12 mouse cellular contexts compared by ENCODE assay signal in genomic region chr2:5712255-5712654, GRCm38 (mm10). TPM values are rescaled to one million over a fixed set of nuclear protein-coding genes. Genes with fewer than 3 reads are reported as not detected.
DNase-seq lines count a peak whose midpoint lies in the region; ATAC-seq and TF ChIP-seq lines count a peak whose summit lies in the region.
"Had no signal": no experiment of that assay in that cellular context is flagged by ENCODE, and none has a peak within 500 bp of the region (broad histone marks: within the 10 kb centered on the region; RNA-seq: fewer than 3 reads in every experiment).

No protein-coding gene starts in this region.

- 59% methylated on average over 7 of the region's 7 CpGs for WGBS in heart, embryonic 16.5 days
- WGBS in heart, embryonic 11.5 days (ENCODE audit: insufficient replicate concordance) = 48% methylated on average over 7 of the region's 7 CpGs
- WGBS in midbrain, embryonic 16.5 days = 52% methylated on average over 7 of the region's 7 CpGs

- ATAC-seq in heart, embryonic 16.5 days (replicated peaks; ENCODE audit: extremely low read depth, insufficient read depth, low FRiP score) = no peak
- no peak for ATAC-seq in heart, embryonic 11.5 days (replicated peaks; ENCODE audit: insufficient number of reproducible peaks, low FRiP score, low TSS enrichment)
- no peak for ATAC-seq in midbrain, embryonic 16.5 days
- no peak for ATAC-seq in megakaryocyte, adult 5-6 weeks (ENCODE audit: poor library complexity, severe bottlenecking)

- peak; percentile 13 for DNase-seq in CD4-positive helper T cell, adult 2 months (ENCODE audit: low read depth, low spot score)
- DNase-seq in layer of hippocampus, adult 18-20 months (ENCODE audit: low spot score in 2 of 2) = no peak
- DNase-seq in spleen, adult 18-20 months = no peak
- DNase-seq: embryo, embryonic 11 days; liver, embryonic 13.5 days; right cerebral cortex, postnatal 25 days had no signal

- H3K4me3 ChIP-seq in heart, embryonic 16.5 days (ENCODE audit: low read length) = no peak overlapping the region
- H3K4me3 ChIP-seq in heart, embryonic 11.5 days (ENCODE audit: low read depth, low read length) = no peak overlapping the region
- H3K4me3 ChIP-seq in cortical plate, adult 2 months (ENCODE audit: insufficient read depth, low read length) = peak overlapping the region; percentile 66
- peak overlapping the region; percentile 65 for H3K4me3 ChIP-seq in midbrain, embryonic 16.5 days (ENCODE audit: low read depth, low read length)

- peaks cover 11% of the 10 kb centered on the region for H3K27me3 ChIP-seq in heart, embryonic 16.5 days (ENCODE audit: control insufficient read depth, insufficient read depth, low read length)
- peaks cover 16% of the 10 kb centered on the region for H3K27me3 ChIP-seq in heart, embryonic 11.5 days (ENCODE audit: control insufficient read depth, insufficient read depth, low read length)
- H3K27me3 ChIP-seq in midbrain, embryonic 16.5 days (ENCODE audit: control insufficient read depth, insufficient read depth, low read depth, low read length) = peaks cover 10% of the 10 kb centered on the region

- H3K4me1 ChIP-seq in heart, embryonic 16.5 days (ENCODE audit: control insufficient read depth, insufficient read depth, low read length) = peaks cover 12% of the 10 kb centered on the region
- peaks cover 9% of the 10 kb centered on the region; the same call in 1 of the 2 replicates for H3K4me1 ChIP-seq in heart, embryonic 11.5 days (ENCODE audit: control insufficient read depth, insufficient read depth, low read length)
- peaks cover 6% of the 10 kb centered on the region for H3K4me1 ChIP-seq in cortical plate, adult 2 months (ENCODE audit: control insufficient read depth, insufficient read depth, low read length)
- H3K4me1 ChIP-seq in midbrain, embryonic 16.5 days (ENCODE audit: control insufficient read depth, insufficient read depth, low read length) = peaks cover 15% of the 10 kb centered on the region; the same call in 1 of the 2 replicates

- no peaks in the 10 kb centered on the region for H3K36me3 ChIP-seq in heart, embryonic 16.5 days (ENCODE audit: control insufficient read depth, insufficient read depth)
- H3K36me3 ChIP-seq in heart, embryonic 11.5 days (ENCODE audit: control insufficient read depth, insufficient read depth, low read length) = no peaks in the 10 kb centered on the region
- H3K36me3 ChIP-seq in midbrain, embryonic 16.5 days (ENCODE audit: control insufficient read depth, insufficient read depth, low read length) = no peaks in the 10 kb centered on the region
- H3K36me3 ChIP-seq: G1E; liver, embryonic 13.5 days had no signal

- TF ChIP-seq CTCF in cortical plate, adult 2 months (IDR thresholded peaks at IDR 0.05; ENCODE audit: extremely low read depth, insufficient read depth, low read length) = no peak

- no peaks in the 10 kb centered on the region for H3K9me3 ChIP-seq in heart, embryonic 16.5 days (replicated peaks; ENCODE audit: control insufficient read depth, low read length)
- no peaks in the 10 kb centered on the region for H3K9me3 ChIP-seq in heart, embryonic 11.5 days (replicated peaks; ENCODE audit: control insufficient read depth, low read length)
- no peaks in the 10 kb centered on the region for H3K9me3 ChIP-seq in midbrain, embryonic 16.5 days (replicated peaks; ENCODE audit: control insufficient read depth, low read length, poor library complexity, severe bottlenecking)

- no peak for TF ChIP-seq POLR2A in cortical plate, adult 2 months (IDR thresholded peaks at IDR 0.05; ENCODE audit: extremely low read depth, insufficient read depth, low read length)

- H3K27ac ChIP-seq in heart, embryonic 16.5 days (ENCODE audit: low read length) = no peak overlapping the region
- H3K27ac ChIP-seq in heart, embryonic 11.5 days (ENCODE audit: low read depth, low read length) = no peak overlapping the region
- H3K27ac ChIP-seq in cortical plate, adult 2 months (ENCODE audit: insufficient read depth, low read length) = no peak overlapping the region
- H3K27ac ChIP-seq in midbrain, embryonic 16.5 days (ENCODE audit: low read length) = no peak overlapping the region
- H3K27ac ChIP-seq: liver, embryonic 13.5 days had no signal

- peak overlapping the region; percentile 100 for H3K4me2 ChIP-seq in heart, embryonic 16.5 days (ENCODE audit: low read depth, low read length)
- no peak overlapping the region for H3K4me2 ChIP-seq in heart, embryonic 11.5 days
- peak overlapping the region; percentile 98 for H3K4me2 ChIP-seq in midbrain, embryonic 16.5 days (ENCODE audit: low read length)

- H3K9ac ChIP-seq in heart, embryonic 16.5 days (ENCODE audit: low read length) = no peak overlapping the region
- H3K9ac ChIP-seq in heart, embryonic 11.5 days (ENCODE audit: low read depth, low read length) = no peak overlapping the region
- no peak overlapping the region for H3K9ac ChIP-seq in midbrain, embryonic 16.5 days (ENCODE audit: low read depth, low read length)
- H3K9ac ChIP-seq: liver, embryonic 13.5 days had no signal

RNA-seq across cellular contexts. Expression of gene Camk1d, which starts 2.1 kb away (rescaled TPM):
- polyA plus RNA-seq in heart, embryonic 16.5 days (2015; fragmentation: Nextera tagmentation; extraction: Ambion mirVana) = 3.7 and 5.9 TPM in 2 replicates
- 1.4 and 2.9 TPM in 2 replicates for polyA plus RNA-seq in heart, embryonic 11.5 days (2014; fragmentation: Nextera tagmentation; extraction: Ambion mirVana)
- polyA plus RNA-seq in cortical plate, adult 2 months (2012; rRNA removed) = 39.9 and 40.1 TPM in 2 replicates
- 7.2 and 7.7 TPM in 2 replicates for polyA plus RNA-seq in midbrain, embryonic 16.5 days (2015; fragmentation: Nextera tagmentation; extraction: Ambion mirVana)
- total RNA-seq in megakaryocyte, adult 5-6 weeks (2015) = 56.3 and 62.1 TPM in 2 replicates
- 31.3 and 45.6 TPM in 2 replicates for total RNA-seq in megakaryocyte, adult 5-6 weeks (2017)
- 100 to 1,000 TPM; 160 to 179 TPM for total RNA-seq in layer of hippocampus, adult 18-20 months (2021)

Comparison
In these comparisons a context has a peak if more than half of its experiments do, and no peak if none do; other contexts are left out.
1. H3K4me3 ChIP-seq: peak in cortical plate, adult 2 months (single experiment) and midbrain, embryonic 16.5 days (single experiment); none in heart, embryonic 16.5 days (single experiment) and heart, embryonic 11.5 days (single experiment).